Mouse (Mus musculus): ENCODE measurements at regions not wholly inside any gene's neighbourhood (a gene's known extent, or its start where the extent isn't known, plus 50 kb on each side); places are given as distances from the start of the nearest gene placed in this dataset.

GRCm38 (mm10) chr14:99435512-99435911 is 137.0 kb downstream of the Klf5 start:
- TF ChIP-seq CTCF (IDR thresholded peaks at IDR 0.05; ENCODE audit: control insufficient read depth, insufficient read depth, insufficient replicate concordance, low read depth, low read length) (no peak), POLR2A (IDR thresholded peaks at IDR 0.05; ENCODE audit: control insufficient read depth, low read depth, low read length) (no peak)
